Mouse (Mus musculus) mouse trophoblast stem cell (cell line): ENCODE data around the gene Adh1.

Source experiments
- in situ Hi-C, 2 experiments: fragments of 300-500 bp; cut with MseI, MboI; formaldehyde crosslinking; loops; 2 replicates in 1 of 2; 3 replicates in 1 of 2; pipeline ENCODE4 v1.15.1; 2025

Gene Adh1

DNA sequence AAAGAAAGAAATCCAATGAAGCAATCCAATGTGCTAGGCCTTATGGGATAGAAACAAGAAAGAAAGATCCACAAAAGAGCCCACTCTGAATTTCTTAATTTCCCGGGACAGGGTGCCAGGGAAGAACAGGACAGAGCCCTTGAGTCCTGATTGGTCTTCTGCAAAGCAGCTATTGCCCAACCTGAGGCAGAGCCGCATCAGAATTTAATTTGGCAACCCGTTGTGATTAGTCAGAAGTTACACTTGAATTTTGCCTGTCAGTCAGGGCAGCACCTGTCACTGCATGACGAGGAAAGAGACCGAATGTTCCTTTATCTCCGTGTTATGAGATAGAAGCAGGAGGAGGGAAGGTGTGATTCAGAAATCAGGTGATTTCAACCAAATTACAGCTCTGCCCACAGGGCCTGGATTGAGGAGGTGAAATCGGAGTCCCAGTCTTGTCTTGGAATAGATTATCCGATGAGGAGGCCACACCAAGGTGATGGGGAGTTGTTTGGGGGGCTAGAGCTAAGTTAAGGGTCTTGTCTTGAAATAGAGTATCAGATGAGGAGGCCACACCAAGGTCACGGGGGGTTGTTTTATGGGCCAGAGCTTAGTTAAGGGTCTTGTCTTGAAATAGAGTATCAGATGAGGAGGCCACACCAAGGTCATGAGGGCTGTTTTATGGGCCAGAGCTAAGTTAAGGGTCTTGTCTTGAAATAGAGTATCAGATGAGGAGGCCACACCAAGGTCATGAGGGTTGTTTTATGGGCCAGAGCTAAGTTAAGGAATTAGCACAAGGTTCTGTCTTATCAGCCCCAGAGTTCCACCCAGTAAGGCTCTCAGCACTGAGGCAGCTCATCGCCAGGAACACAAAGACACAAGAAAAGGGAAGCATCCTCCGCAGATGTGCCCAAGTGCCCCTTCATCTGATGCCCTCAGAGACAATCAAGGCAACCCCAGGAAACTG, at the start of gene Adh1:
Adh1 (plus strand) TSS at position 271 of the 949 bp plus-strand sequence.
- in situ Hi-C loops, result no loop called here

DNA sequence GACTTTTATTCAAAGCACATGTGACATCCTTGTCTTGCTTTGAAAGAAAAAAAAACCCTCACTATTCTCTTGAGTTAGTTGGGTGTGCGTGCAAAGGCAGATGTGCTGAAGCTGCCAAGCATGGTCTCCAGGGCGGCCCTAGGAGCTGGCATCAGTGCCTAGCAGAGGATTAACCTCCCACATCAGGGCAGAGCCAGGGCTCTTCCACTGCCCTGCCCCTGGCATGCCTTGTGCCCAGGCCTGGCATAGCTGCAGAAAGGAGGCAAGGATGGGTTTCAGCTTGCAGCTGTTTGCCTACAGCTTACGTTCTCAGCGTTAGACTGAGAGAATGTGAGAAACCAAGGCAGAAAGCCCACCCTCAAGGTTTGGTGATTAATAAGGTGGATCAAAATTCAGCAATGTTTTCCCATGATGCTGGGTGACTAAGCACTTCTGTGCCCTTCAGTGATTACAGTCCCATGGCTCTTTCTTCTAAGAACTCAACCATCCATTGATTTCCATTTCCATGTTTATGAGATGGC, 48.3 kb upstream of the Adh1 start:
- in situ Hi-C loops, result loop anchor here (25.0 kb wide), 1 partner anchor 100 kb away; the partner anchor contains the start of gene Adh6a (in 2 of the 2)

DNA sequence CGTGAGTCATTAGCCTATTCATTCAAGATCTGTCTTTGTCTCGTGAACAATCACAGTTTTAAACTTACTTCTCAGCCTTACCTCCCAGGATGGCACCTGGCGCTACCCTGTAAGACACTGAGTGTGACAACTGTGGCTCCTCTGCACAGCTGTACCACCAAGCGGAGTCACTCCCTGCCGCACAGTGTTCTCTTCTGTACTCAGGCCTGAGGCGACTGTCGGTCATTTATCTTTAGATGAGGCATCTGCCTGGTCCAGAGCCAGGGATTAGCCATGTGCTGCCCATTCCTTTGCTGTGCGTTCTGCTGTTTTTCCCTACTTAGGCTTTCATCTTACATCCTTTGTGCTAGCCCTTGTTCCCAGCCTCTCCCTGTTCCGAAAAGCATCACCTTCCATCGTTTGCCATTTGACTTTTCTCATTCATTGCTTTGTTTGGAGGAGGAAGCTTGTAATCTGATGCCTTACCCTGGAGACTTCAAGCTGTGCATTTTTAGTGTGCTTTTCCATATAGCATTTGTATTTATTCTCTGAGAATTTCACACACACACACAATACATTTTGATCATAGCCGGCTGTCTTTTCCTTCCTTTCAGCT, 45.3 kb upstream of the Adh1 start:
- in situ Hi-C loops, result loop anchor here (25.0 kb wide), 1 partner anchor 97 kb away; the partner anchor contains the start of gene Adh6a (in 2 of the 2)

DNA sequence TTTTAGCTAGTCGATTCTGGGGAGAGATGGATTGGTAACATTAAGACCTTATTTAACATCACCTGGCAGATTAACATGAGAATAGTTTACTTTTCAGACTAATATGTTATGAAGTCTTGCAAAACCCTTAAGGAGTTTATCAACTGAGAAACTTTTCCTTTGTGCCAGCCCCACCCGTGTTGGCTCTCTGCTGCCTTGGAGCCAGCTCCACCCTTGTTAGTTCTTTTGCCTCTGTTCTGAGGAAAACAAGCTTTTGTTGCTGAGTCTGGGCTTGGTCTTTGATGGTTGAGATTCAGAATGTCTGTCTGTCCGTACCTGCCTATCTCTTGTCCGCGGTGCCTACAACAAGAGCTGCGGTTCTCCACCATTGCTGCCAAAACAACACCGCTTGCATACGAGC, 44.7 kb upstream of the Adh1 start:
- in situ Hi-C loops, result loop anchor here (25.0 kb wide), 1 partner anchor 96 kb away; the partner anchor contains the start of gene Adh6a (in 2 of the 2)

DNA sequence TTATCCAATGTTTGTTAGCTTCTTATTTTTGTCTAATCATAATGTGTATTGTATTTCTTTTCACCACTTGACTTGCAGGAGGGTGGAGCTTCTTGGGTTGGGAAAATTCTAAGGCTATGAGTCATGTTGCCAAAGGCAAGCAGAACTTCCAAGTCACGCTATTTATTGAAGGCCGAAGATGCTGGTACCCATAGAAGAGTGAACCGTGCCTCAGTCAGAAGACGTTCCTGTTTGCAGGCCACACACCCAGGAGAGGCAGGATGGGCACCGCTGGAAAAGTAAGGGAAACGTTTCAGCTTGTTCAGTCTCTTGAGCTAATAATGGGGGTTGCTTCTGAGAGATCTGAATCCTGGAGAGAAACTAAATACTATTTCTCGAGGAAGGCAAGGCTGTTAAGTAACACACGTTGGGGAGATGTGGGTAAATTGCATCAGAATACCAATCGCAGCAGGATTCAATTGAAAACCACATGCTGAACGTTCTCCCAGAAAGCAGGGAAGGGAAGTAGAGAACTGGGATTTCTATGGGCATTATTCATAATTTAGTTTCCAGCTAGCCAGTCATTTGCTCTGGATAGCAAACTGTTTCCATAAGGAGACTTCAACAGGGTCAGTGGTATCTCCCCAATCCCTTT, 43.0 kb upstream of the Adh1 start, which contains the start of gene Adh7:
Adh7 (plus strand) TSS at position 130 of the 634 bp plus-strand sequence.
- in situ Hi-C loops, result loop anchor here (25.0 kb wide), 1 partner anchor 95 kb away; the partner anchor contains the start of gene Adh6a (in 2 of the 2)

DNA sequence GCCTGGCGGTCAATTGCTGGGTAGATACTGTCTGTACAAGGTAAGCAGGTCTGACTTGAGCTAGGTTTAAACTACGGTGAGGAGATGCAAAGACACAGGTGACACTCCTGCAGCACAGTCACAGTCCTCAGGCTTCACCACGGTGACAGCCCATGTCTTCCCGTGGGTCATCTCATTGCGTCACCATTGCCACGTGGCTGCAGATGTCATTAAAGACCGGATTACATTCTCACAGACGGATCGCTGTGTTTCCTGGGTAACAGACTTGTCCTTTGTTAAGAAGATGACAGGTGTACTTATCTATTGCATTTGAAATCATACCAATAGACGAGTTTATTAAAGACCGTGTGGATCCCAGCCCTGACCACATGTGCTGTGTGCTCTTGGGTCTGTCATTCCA, 39.7 kb upstream of the Adh1 start:
- in situ Hi-C loops, result loop anchor here (10.0 to 25.0 kb wide), 2 partner anchors 91 to 184 kb away; partner anchors contain the start of gene Adh6a (in 2 of the 2)

- in situ Hi-C loops, result loop anchor here (10.0 to 25.0 kb wide), 2 partner anchors 90 to 182 kb away; partner anchors contain the start of gene Adh6a (in 2 of the 2)
These were observed 38.3 kb upstream of the Adh1 start for GRCm38 (mm10) chr3:138222511-138222910.

GRCm38 (mm10) chr3:138222952-138223351, 37.8 kb upstream of the Adh1 start:
- in situ Hi-C loops, result loop anchor here (10.0 to 25.0 kb wide), 2 partner anchors 89 to 182 kb away; partner anchors contain the start of gene Adh6a (in 2 of the 2)

DNA sequence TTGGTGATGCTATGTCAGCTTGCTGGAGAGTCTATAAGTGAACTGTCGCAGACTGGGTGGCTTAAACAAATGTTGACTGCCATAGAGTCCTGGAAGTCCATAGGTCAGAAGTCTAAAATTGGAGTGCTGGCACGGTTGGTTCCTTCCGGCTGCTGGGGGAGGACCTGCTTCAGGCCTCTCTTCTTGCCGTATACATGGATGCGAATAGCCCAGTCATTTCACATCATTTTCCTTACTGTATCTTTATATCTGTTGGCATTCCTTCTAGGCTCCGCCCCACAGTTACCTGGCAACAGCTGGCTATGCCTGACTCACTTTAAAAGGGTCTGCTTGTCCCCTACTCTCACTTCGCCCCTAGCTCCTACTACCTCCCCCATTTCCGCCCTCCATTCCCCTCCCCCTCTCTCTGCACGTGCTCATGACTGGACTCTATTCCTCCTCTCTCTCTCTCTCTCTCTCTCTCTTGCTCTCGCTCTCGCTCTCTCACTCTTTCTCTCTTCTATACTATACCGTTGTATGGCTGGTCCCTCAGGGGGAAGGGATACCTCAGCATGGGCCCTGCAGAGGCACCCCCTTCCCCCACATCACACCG, 36.3 kb upstream of the Adh1 start:
- in situ Hi-C loops, result loop anchor here (10.0 to 25.0 kb wide), 2 partner anchors 88 to 180 kb away; partner anchors contain the start of gene Adh6a (in 2 of the 2)

GRCm38 (mm10) chr3:138225331-138225730, 35.5 kb upstream of the Adh1 start:
- in situ Hi-C loops, result loop anchor here in 1 of 2 experiments (10.0 kb wide), 1 partner anchor 179 kb away; no protein-coding TSS in a partner anchor

- in situ Hi-C loops, result loop anchor here in 1 of 2 experiments (10.0 kb wide), 1 partner anchor 179 kb away; no protein-coding TSS in a partner anchor
These were observed 34.9 kb upstream of the Adh1 start for GRCm38 (mm10) chr3:138225853-138226252.

DNA sequence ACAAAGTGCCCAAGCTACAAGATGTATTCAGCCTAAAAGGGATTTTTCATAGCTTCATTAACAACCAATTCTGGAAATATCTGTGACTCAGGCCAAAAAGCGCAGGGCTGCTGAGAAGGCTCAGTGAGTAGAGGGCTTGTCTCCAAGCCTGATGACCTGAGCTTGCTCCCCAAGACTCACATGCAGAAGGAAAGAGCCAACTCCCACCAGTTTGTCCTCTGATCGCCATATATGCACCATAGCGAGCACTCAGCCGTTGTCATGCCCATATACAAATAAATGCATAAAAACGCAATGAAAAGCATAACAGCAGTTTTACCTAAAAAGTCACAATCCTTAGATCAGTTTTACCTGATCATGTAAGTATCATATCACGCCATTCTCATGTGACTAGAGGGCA, 34.3 kb upstream of the Adh1 start:
- in situ Hi-C loops, result loop anchor here in 1 of 2 experiments (10.0 kb wide), 1 partner anchor 178 kb away; no protein-coding TSS in a partner anchor

DNA sequence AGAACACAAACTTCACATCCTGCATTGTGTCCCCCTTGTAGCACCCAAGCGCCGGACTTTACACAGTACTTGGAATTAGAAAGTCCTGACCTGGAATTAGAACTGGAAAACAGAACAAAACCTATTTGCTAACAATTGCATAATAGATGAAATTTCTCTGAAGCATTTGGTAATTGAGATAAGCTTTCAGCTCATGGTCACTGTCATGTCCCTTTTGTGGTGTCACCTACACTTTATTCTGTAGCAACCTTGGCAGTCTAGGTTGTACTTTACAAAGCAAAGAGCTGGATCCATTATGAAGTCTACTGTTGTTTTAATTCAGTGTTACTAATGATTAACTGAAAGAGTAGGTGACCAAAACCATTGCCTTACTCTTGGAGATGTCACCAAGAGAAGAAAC, 33.7 kb upstream of the Adh1 start:
- in situ Hi-C loops, result loop anchor here in 1 of 2 experiments (10.0 kb wide), 1 partner anchor 178 kb away; no protein-coding TSS in a partner anchor

DNA sequence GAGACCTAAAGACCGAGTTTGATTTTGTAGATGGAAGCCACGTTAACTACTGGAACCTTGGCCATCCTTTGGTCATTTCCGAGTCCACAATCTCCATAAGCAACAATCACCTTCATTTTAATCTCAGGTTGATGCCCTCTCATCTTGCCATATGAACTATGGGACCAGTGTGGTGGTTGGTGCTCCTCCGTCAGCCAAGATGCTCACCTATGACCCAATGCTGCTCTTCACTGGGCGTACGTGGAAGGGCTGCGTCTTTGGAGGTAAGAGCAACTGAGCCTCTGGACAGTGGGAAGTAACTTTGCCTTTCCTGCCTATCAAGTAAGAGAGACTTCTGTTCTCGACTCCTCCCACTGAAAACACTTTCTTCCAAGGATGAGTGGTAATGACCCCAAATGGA, 33.0 kb upstream of the Adh1 start:
- in situ Hi-C loops, result loop anchor here in 1 of 2 experiments (10.0 kb wide), 1 partner anchor 177 kb away; no protein-coding TSS in a partner anchor

DNA sequence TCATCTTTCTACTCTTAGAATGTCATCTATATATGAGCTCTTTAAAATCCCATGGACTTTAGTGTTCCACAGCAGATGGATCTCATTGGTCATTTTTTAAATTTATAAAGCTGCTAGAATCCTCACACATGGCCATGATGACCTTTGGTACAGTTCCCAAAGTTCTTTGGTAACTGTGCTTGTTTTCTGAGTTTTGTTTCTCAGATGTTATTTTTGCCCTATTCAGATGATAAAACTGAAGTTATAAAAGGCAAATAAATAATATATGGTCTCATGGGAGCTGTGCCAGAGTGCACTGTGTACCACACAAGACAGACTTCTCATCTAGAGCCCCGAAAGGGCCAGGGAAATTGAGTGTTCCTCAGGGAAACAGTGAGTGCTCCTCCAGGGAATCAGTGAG, 31.3 kb upstream of the Adh1 start:
- in situ Hi-C loops, result loop anchor here in 1 of 2 experiments (10.0 kb wide), 1 partner anchor 175 kb away; no protein-coding TSS in a partner anchor

DNA sequence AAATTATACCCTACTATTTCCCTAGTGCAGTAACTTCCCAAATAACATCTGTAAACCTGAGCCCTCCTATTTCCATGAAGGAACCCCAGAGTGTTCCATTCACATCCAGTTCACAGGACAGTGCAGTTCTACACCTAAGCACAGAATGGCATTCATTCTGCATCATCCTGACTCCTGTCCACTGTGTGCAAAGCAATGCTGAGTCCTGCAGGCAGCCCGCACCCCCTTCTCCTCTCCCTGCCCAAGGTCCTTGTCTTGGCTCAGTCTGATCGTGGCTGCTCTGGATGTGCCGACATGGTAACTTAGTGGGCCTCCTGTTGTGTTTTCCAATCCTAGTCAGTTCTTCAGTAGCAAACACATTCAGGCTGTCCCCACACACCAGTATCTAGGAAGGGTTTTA, 30.5 kb upstream of the Adh1 start:
- in situ Hi-C loops, result no loop called here

DNA sequence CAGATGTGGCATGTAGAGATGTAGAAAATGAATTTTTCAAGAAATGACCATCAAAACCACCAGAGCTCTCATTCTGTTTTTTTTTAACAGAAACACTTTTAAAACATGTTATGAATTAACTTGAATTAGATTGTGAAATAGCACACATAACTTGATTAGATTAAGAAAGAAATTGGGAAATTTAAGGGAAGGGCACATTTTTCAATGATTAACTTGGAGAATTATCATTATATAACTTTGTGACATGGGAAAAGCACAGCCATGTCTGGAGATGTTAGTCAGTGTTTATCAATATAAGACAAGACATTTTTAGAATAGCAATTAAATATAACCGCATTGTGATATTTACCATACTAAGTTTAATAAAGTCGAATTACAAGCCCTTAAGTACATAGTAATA, 29.3 kb upstream of the Adh1 start:
- in situ Hi-C loops, result no loop called here

DNA sequence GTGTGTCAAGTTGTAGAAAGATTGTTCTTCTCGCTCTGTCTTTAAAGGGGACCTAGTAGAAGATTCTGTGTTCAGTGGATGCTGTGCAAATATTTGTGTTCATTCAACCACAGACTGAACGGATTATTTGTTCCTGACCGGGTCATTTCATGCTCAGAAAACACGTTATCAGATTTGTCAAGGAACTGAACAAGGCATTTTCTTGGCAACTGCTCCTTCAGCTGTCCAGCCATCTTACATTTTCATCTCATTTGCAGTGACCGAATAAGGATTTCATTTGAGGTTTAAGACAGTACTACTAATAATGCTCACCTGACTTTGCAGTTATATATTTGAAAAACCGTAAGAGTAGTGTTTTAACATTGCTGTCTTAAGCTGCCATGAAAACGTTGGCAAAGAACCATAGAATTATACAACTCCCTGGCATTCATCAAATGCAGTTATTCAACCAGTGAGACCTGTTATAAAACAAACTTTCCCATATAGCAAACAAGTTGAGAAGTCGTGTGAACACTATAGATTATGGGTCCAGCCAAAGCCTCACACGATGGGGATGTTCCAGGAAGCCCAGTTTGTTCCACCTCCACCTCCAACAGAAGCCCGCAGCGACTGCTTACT, 24.1 kb upstream of the Adh1 start:
- in situ Hi-C loops, result no loop called here

DNA sequence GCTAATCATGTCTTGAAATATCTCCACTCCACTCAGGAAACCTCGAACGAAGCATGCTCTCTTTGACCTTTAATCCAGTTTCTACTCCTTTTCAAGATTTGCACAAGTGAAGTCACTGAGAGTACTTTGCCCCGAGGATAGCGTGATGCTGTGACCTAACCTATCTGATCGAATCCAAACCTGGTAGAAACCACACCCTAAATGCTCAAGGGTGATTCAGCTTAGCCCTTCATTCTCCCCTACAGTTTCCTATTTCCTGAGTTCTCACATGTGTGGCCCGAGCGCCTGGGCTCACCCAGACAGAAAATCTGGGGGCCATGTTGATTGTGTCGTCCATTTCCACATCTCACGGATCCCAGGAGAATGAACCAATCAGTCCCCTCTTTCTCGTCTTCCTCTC, 22.7 kb upstream of the Adh1 start:
- in situ Hi-C loops, result no loop called here

GRCm38 (mm10) chr3:138239461-138239860, 21.3 kb upstream of the Adh1 start:
- in situ Hi-C loops, result no loop called here
